10 mouse cellular contexts compared by ENCODE assay signal in the genomic region with DNA sequence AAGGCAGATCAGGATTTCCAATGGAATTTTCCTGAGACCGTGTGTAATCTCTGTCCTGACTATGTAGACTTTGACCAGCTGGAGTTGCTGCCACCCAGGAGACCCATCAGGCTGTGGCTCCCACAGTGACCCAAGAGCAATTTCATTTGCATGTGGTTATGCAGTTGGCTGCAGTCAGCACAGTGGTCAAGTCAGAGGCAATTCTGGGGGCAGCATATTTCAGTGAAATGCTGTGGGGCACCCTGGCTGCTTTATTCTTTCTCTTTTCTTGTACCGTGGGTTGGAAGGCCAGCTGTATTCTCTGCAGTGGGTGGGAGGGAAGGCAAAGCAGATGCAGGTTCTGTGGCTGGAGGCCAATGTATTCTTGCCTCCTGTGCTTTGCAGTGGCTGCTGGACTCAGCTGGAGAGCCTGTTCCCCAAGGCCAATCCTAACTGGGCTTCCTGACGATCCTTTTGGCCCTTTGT. TPM values are rescaled to one million over a fixed set of nuclear protein-coding genes. Genes with fewer than 3 reads are reported as not detected.
DNase-seq lines count a peak whose midpoint lies in the region; ATAC-seq lines count a peak whose summit lies in the region.
"Had no signal": no experiment of that assay in that cellular context is flagged by ENCODE, and none has a peak within 500 bp of the region (broad histone marks: within the 10 kb centered on the region; RNA-seq: fewer than 3 reads in every experiment).

No protein-coding gene starts in this region.

- WGBS in kidney, embryonic 15.5 days, result 6% methylated on average over 3 of the region's 3 CpGs
- 7% methylated on average over 3 of the region's 3 CpGs for WGBS in forebrain, embryonic 13.5 days
- WGBS in intestine, embryonic 16.5 days, result 16% methylated on average over 3 of the region's 3 CpGs
- 13% methylated on average over 3 of the region's 3 CpGs for WGBS in midbrain, embryonic 11.5 days

- H3K4me1 ChIP-seq in kidney, embryonic 15.5 days, result no peaks in the 10 kb centered on the region
- peaks cover 32% of the 10 kb centered on the region for H3K4me1 ChIP-seq in forebrain, embryonic 13.5 days
- H3K4me1 ChIP-seq in intestine, embryonic 16.5 days (ENCODE audit: control insufficient read depth, insufficient read depth, low read length), result no peaks in the 10 kb centered on the region
- peaks cover 12% of the 10 kb centered on the region; the same call in 1 of the 2 replicates for H3K4me1 ChIP-seq in midbrain, embryonic 11.5 days (ENCODE audit: control insufficient read depth, insufficient read depth, low read length)

- H3K9me3 ChIP-seq in kidney, embryonic 15.5 days (replicated peaks), result no peaks in the 10 kb centered on the region
- no peaks in the 10 kb centered on the region for H3K9me3 ChIP-seq in forebrain, embryonic 13.5 days (replicated peaks)
- H3K9me3 ChIP-seq in intestine, embryonic 16.5 days (ENCODE audit: control insufficient read depth, low read length), result no peaks in the 10 kb centered on the region
- H3K9me3 ChIP-seq in midbrain, embryonic 11.5 days (ENCODE audit: control insufficient read depth, low read length), result no peaks in the 10 kb centered on the region

- no peak for ATAC-seq in kidney, embryonic 15.5 days (replicated peaks; ENCODE audit: low FRiP score)
- ATAC-seq in forebrain, embryonic 13.5 days, result peak; percentile 44
- ATAC-seq in intestine, embryonic 16.5 days, result peak; percentile 87
- ATAC-seq in midbrain, embryonic 11.5 days (ENCODE audit: low FRiP score), result peak; percentile 78

- no peak overlapping the region for H3K4me3 ChIP-seq in kidney, embryonic 15.5 days (replicated peaks)
- no peak overlapping the region for H3K4me3 ChIP-seq in forebrain, embryonic 13.5 days
- no peak overlapping the region for H3K4me3 ChIP-seq in intestine, embryonic 16.5 days (ENCODE audit: low read length)
- no peak overlapping the region for H3K4me3 ChIP-seq in midbrain, embryonic 11.5 days (ENCODE audit: low read depth, low read length)
- H3K4me3 ChIP-seq: erythroblast, embryonic 14.5 days had no signal

- no peaks in the 10 kb centered on the region for H3K36me3 ChIP-seq in kidney, embryonic 15.5 days
- no peaks in the 10 kb centered on the region for H3K36me3 ChIP-seq in forebrain, embryonic 13.5 days (ENCODE audit: poor library complexity, severe bottlenecking)
- H3K36me3 ChIP-seq in intestine, embryonic 16.5 days (ENCODE audit: control insufficient read depth, insufficient read depth, low read length), result no peaks in the 10 kb centered on the region
- H3K36me3 ChIP-seq in midbrain, embryonic 11.5 days (ENCODE audit: control insufficient read depth, insufficient read depth, low read length), result no peaks in the 10 kb centered on the region

- H3K27me3 ChIP-seq in kidney, embryonic 15.5 days, result peaks cover 2% of the 10 kb centered on the region; the same call in 1 of the 2 replicates
- no peaks in the 10 kb centered on the region for H3K27me3 ChIP-seq in forebrain, embryonic 13.5 days
- no peaks in the 10 kb centered on the region for H3K27me3 ChIP-seq in intestine, embryonic 16.5 days (replicated peaks; ENCODE audit: control insufficient read depth, insufficient read depth, low read length)
- H3K27me3 ChIP-seq in midbrain, embryonic 11.5 days (ENCODE audit: control insufficient read depth, insufficient read depth, low read length), result no peaks in the 10 kb centered on the region

- H3K9ac ChIP-seq in kidney, embryonic 15.5 days, result no peak overlapping the region
- peak overlapping the region; percentile 56 for H3K9ac ChIP-seq in forebrain, embryonic 13.5 days
- no peak overlapping the region for H3K9ac ChIP-seq in intestine, embryonic 16.5 days (ENCODE audit: low read depth, low read length)
- peak overlapping the region; percentile 30; the same call in 1 of the 2 replicates for H3K9ac ChIP-seq in midbrain, embryonic 11.5 days (ENCODE audit: low read length)

- H3K4me2 ChIP-seq in kidney, embryonic 15.5 days, result no peak overlapping the region
- peak overlapping the region; percentile 48 for H3K4me2 ChIP-seq in forebrain, embryonic 13.5 days
- no peak overlapping the region for H3K4me2 ChIP-seq in intestine, embryonic 16.5 days (ENCODE audit: low read depth, low read length)
- H3K4me2 ChIP-seq in midbrain, embryonic 11.5 days, result peak overlapping the region; percentile 20

- no peak overlapping the region for H3K27ac ChIP-seq in kidney, embryonic 15.5 days
- peak overlapping the region; percentile 89 for H3K27ac ChIP-seq in forebrain, embryonic 13.5 days
- H3K27ac ChIP-seq in intestine, embryonic 16.5 days (ENCODE audit: low read length), result no peak overlapping the region
- H3K27ac ChIP-seq in midbrain, embryonic 11.5 days (ENCODE audit: low read depth, low read length), result peak overlapping the region; percentile 30

- DNase-seq in kidney, adult 11 months, result peak; percentile 53
- no peak for DNase-seq in midbrain, embryonic 11.5 days (ENCODE audit: low spot score, missing footprints)
- no peak for DNase-seq in thymus, postnatal 4 days
- no peak for DNase-seq in adrenal gland, adult (ENCODE audit: inconsistent age in 2 of 2, low spot score in 1 of 2)
- no peak for DNase-seq in urinary bladder, postnatal 10 days (ENCODE audit: low spot score)

RNA-seq across cellular contexts. Expression of a gene that starts 12.6 kb away (rescaled TPM):
- 6.6 and 6.7 TPM in 2 replicates for polyA plus RNA-seq in kidney, embryonic 15.5 days (2015; fragmentation: Nextera tagmentation; extraction: Ambion mirVana)
- polyA plus RNA-seq in forebrain, embryonic 13.5 days (2015; fragmentation: Nextera tagmentation; extraction: Ambion mirVana), result 13.1 and 15.9 TPM in 2 replicates
- polyA plus RNA-seq in intestine, embryonic 16.5 days (2015; fragmentation: Nextera tagmentation; extraction: Ambion mirVana), result 3.0 and 3.4 TPM in 2 replicates
- polyA plus RNA-seq in midbrain, embryonic 11.5 days (2014; fragmentation: Nextera tagmentation; extraction: Ambion mirVana), result 13.6 and 14.6 TPM in 2 replicates

RNA-seq across cellular contexts. Expression of a gene that starts 31.0 kb away (rescaled TPM):
- polyA plus RNA-seq in kidney, embryonic 15.5 days (2015; fragmentation: Nextera tagmentation; extraction: Ambion mirVana), result 140 and 141 TPM in 2 replicates
- 92.9 and 99.1 TPM in 2 replicates for polyA plus RNA-seq in forebrain, embryonic 13.5 days (2015; fragmentation: Nextera tagmentation; extraction: Ambion mirVana)
- polyA plus RNA-seq in intestine, embryonic 16.5 days (2015; fragmentation: Nextera tagmentation; extraction: Ambion mirVana), result 191 and 203 TPM in 2 replicates
- polyA plus RNA-seq in midbrain, embryonic 11.5 days (2014; fragmentation: Nextera tagmentation; extraction: Ambion mirVana), result 143 and 146 TPM in 2 replicates

RNA-seq across cellular contexts. Expression of a gene that starts 42.9 kb away (rescaled TPM):
- 5.4 TPM in 1 of 2 replicates, not detected in the other for polyA plus RNA-seq in kidney, embryonic 15.5 days (2015; fragmentation: Nextera tagmentation; extraction: Ambion mirVana)
- polyA plus RNA-seq in forebrain, embryonic 13.5 days (2015; fragmentation: Nextera tagmentation; extraction: Ambion mirVana), result 0.18 TPM in 1 of 2 replicates, not detected in the other
- polyA plus RNA-seq in intestine, embryonic 16.5 days (2015; fragmentation: Nextera tagmentation; extraction: Ambion mirVana), result not detected in 2 replicates
- 0.08 and 0.10 TPM in 2 replicates for polyA plus RNA-seq in midbrain, embryonic 11.5 days (2014; fragmentation: Nextera tagmentation; extraction: Ambion mirVana)
- polyA plus RNA-seq: erythroblast, embryonic 14.5 days; small intestine, adult 2 months had no signal

Comparison
In these comparisons a context has a peak if more than half of its experiments do, and no peak if none do; other contexts are left out.
1. H3K27ac ChIP-seq: peak in forebrain, embryonic 13.5 days (single experiment) and midbrain, embryonic 11.5 days (single experiment); none in kidney, embryonic 15.5 days (single experiment) and intestine, embryonic 16.5 days (single experiment).
2. H3K4me2 ChIP-seq: peak in forebrain, embryonic 13.5 days (single experiment) and midbrain, embryonic 11.5 days (single experiment); none in kidney, embryonic 15.5 days (single experiment) and intestine, embryonic 16.5 days (single experiment).
3. H3K9ac ChIP-seq: peak in forebrain, embryonic 13.5 days (single experiment) and midbrain, embryonic 11.5 days (single experiment); none in kidney, embryonic 15.5 days (single experiment) and intestine, embryonic 16.5 days (single experiment).